Mouse (Mus musculus) myocyte (in vitro differentiated cells): ENCODE measurements at regions not wholly inside any gene's neighbourhood (a gene's known extent, or its start where the extent isn't known, plus 50 kb on each side); places are given as distances from the start of the nearest gene placed in this dataset.

ENCODE experiments used
- H3K27me3 ChIP-seq: one replicate; pipeline ENCODE4 v1.6.1; 2011; ENCODE audit not compliant: control insufficient read depth, insufficient read depth, insufficient read length
- H3K36me3 ChIP-seq: one replicate; pipeline ENCODE4 v1.6.1; 2011; ENCODE audit not compliant: control insufficient read depth, insufficient read depth
- H3K4me2 ChIP-seq: one replicate; pipeline ENCODE4 v1.6.1; 2011; ENCODE audit warnings: low read depth, control low read depth
- H3K4me3 ChIP-seq: one replicate; pipeline ENCODE4 v1.5.1; 2011; ENCODE audit warnings: mild to moderate bottlenecking, control low read depth, moderate library complexity
- H3K79me2 ChIP-seq: one replicate; pipeline ENCODE4 v1.6.1; 2011; ENCODE audit not compliant: control insufficient read depth, insufficient read depth
- H3ac ChIP-seq: one replicate; pipeline ENCODE4 v1.6.1; 2011; ENCODE audit not compliant: control insufficient read depth, insufficient read length
- CEBPB ChIP-seq: IDR thresholded peaks from 2 replicates; pipeline ENCODE4 v1.6.1; 2011; ENCODE audit warnings: mild to moderate bottlenecking, moderate library complexity; ENCODE audit not compliant: poor library complexity, insufficient read depth, severe bottlenecking
- E2F4 ChIP-seq: IDR thresholded peaks from one replicate; pipeline ENCODE4 v1.6.1; 2011; ENCODE audit warnings: mild to moderate bottlenecking, control low read depth, moderate library complexity; ENCODE audit not compliant: insufficient read depth
- MAX ChIP-seq: IDR thresholded peaks from one replicate; pipeline ENCODE4 v1.6.1; 2011; ENCODE audit warnings: low read depth, mild to moderate bottlenecking, control low read depth
- MYOD1 ChIP-seq, 3 experiments: IDR thresholded peaks; one replicate each; pipeline ENCODE4 v1.6.1; 2011; ENCODE audit warnings: control low read depth in 2 of 3, low read depth in 2 of 3, mild to moderate bottlenecking in 2 of 3, moderate library complexity in 1 of 3; ENCODE audit not compliant: insufficient read length in 2 of 3, control insufficient read depth in 1 of 3
- MYOG ChIP-seq, 3 experiments: IDR thresholded peaks; one replicate each; pipeline ENCODE4 v1.6.1; 2011; ENCODE audit warnings: control low read depth in 2 of 3, low read depth in 2 of 3, mild to moderate bottlenecking in 2 of 3; ENCODE audit not compliant: insufficient read length in 2 of 3, control insufficient read depth in 1 of 3, insufficient read depth in 1 of 3
- POLR2A ChIP-seq: IDR thresholded peaks from one replicate; pipeline ENCODE4 v1.6.1; 2011; ENCODE audit warnings: low read depth, mild to moderate bottlenecking, control low read depth, moderate library complexity; ENCODE audit not compliant: insufficient read length
- POLR2AphosphoS2 ChIP-seq: IDR thresholded peaks from one replicate; pipeline ENCODE4 v1.6.1; 2011; ENCODE audit warnings: low read depth, control low read depth; ENCODE audit not compliant: insufficient read length
- REST ChIP-seq: IDR thresholded peaks from one replicate; pipeline ENCODE4 v1.6.1; 2011; ENCODE audit warnings: mild to moderate bottlenecking, control low read depth, moderate library complexity; ENCODE audit not compliant: insufficient read depth, insufficient read length
- SRF ChIP-seq: IDR thresholded peaks from one replicate; pipeline ENCODE4 v1.6.1; 2011; ENCODE audit warnings: low read depth; ENCODE audit not compliant: control insufficient read depth, insufficient read length
- TCF12 ChIP-seq: IDR thresholded peaks from one replicate; pipeline ENCODE4 v1.6.1; 2011; ENCODE audit warnings: mild to moderate bottlenecking, control low read depth; ENCODE audit not compliant: poor library complexity, insufficient read depth, severe bottlenecking
- TCF3 ChIP-seq: IDR thresholded peaks from one replicate; pipeline ENCODE4 v1.6.1; 2011; ENCODE audit warnings: low read depth, control low read depth; ENCODE audit not compliant: insufficient read length
- USF1 ChIP-seq: IDR thresholded peaks from one replicate; pipeline ENCODE4 v1.6.1; 2011; ENCODE audit warnings: low read depth, mild to moderate bottlenecking, control low read depth, moderate library complexity

- H3K4me2 ChIP-seq = no peak overlapping the region
- no peak overlapping the region for H3K4me3 ChIP-seq
- H3ac ChIP-seq = no peak overlapping the region
- H3K27me3 ChIP-seq = no peaks in the 10 kb centered on the region
- no peaks in the 10 kb centered on the region for H3K79me2 ChIP-seq
- H3K36me3 ChIP-seq = no peaks in the 10 kb centered on the region
- no peak for TF ChIP-seq POLR2A
- TF ChIP-seq MYOD1 (IDR thresholded peaks at IDR 0.05; ENCODE audit: control insufficient read depth in 1 of 3, insufficient read length in 2 of 3, low read depth in 2 of 3) = no peak
- no peak for TF ChIP-seq POLR2AphosphoS2
- no peak for TF ChIP-seq MAX
- TF ChIP-seq TCF3 = no peak
- no peak for TF ChIP-seq CEBPB
- no peak for TF ChIP-seq TCF12
- TF ChIP-seq E2F4 = no peak
- no peak for TF ChIP-seq MYOG (IDR thresholded peaks at IDR 0.05; ENCODE audit: control insufficient read depth in 1 of 3, insufficient read depth in 1 of 3, insufficient read length in 2 of 3, low read depth in 2 of 3)
- TF ChIP-seq SRF = no peak
- no peak for TF ChIP-seq REST
- TF ChIP-seq USF1 = no peak
Observed at GRCm38 (mm10) chr2:79193851-79194250, 61.4 kb upstream of the Itga4 start.

- TF ChIP-seq POLR2AphosphoS2 (no peak), USF1 (no peak), SRF (no peak), E2F4 (no peak), MYOG (IDR thresholded peaks at IDR 0.05; ENCODE audit: control insufficient read depth in 1 of 3, insufficient read depth in 1 of 3, insufficient read length in 2 of 3, low read depth in 2 of 3) (no peak), TCF12 (no peak), TCF3 (no peak), POLR2A (no peak), MYOD1 (IDR thresholded peaks at IDR 0.05; ENCODE audit: control insufficient read depth in 1 of 3, insufficient read length in 2 of 3, low read depth in 2 of 3) (no peak), REST (no peak), CEBPB (no peak), MAX (no peak)
- H3ac ChIP-seq = no peak overlapping the region
- H3K4me2 ChIP-seq = no peak overlapping the region
- no peaks in the 10 kb centered on the region for H3K36me3 ChIP-seq
- H3K79me2 ChIP-seq = no peaks in the 10 kb centered on the region
- H3K27me3 ChIP-seq = no peaks in the 10 kb centered on the region
- H3K4me3 ChIP-seq = no peak overlapping the region
Observed at GRCm38 (mm10) chr2:79201677-79202076, 53.5 kb upstream of the Itga4 start.
